Comparison of ENCODE assay signal across 22 mouse cellular contexts in the genomic region with DNA sequence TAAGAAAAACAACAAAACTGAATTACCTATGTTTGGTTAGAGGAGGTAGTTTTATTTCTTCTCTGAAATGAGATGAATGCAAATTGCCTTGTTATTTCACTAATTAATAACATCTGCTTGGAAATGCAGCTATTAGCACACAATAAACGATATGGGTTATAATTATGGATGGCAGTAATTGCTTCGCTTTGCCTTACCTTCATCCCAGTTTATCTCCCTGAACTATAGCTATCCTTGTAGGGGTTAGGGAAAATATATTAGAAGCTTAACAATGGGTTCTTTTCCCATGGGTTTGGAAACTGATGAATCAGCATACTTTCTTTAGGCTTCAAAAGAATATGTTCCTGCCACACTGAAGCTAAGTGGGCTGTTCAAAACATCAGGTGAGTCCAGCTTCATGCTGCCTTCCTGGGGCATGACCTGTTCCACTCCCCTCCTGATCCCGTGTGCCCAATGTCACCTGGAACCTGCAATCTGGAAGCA.
A peak's percentile ranks its signal among the peaks of the same experiment; 100 is the strongest.
DNase-seq lines count a peak whose midpoint lies in the region; ATAC-seq lines count a peak whose summit lies in the region.
"Had no signal": no experiment of that assay in that cellular context is flagged by ENCODE, and none has a peak within 500 bp of the region (broad histone marks: within the 10 kb centered on the region; RNA-seq: fewer than 3 reads in every experiment).

No protein-coding gene starts in this region.

- H3K4me3 ChIP-seq in kidney, embryonic 15.5 days (replicated peaks) = no peak overlapping the region
- H3K4me3 ChIP-seq in liver, embryonic 16.5 days (ENCODE audit: low read depth, low read length) = no peak overlapping the region
- H3K4me3 ChIP-seq in neural tube, embryonic 14.5 days (ENCODE audit: low read depth, low read length) = no peak overlapping the region
- H3K4me3 ChIP-seq: embryonic facial prominence, embryonic 13.5 days; forebrain, embryonic 12.5 days; heart, embryonic 10.5 days had no signal

- no peak overlapping the region for H3K9ac ChIP-seq in kidney, embryonic 15.5 days
- H3K9ac ChIP-seq in liver, embryonic 16.5 days (ENCODE audit: low read depth, low read length) = no peak overlapping the region
- no peak overlapping the region for H3K9ac ChIP-seq in neural tube, embryonic 14.5 days (replicated peaks; ENCODE audit: low read depth, low read length)
- H3K9ac ChIP-seq: embryonic facial prominence, embryonic 13.5 days; forebrain, embryonic 12.5 days had no signal

- no peaks in the 10 kb centered on the region for H3K36me3 ChIP-seq in kidney, embryonic 15.5 days
- H3K36me3 ChIP-seq in liver, embryonic 16.5 days (ENCODE audit: control insufficient read depth, insufficient read depth) = no peaks in the 10 kb centered on the region
- no peaks in the 10 kb centered on the region for H3K36me3 ChIP-seq in neural tube, embryonic 14.5 days (ENCODE audit: control insufficient read depth, insufficient read depth, low read length)
- H3K36me3 ChIP-seq: embryonic facial prominence, embryonic 13.5 days; forebrain, embryonic 12.5 days; heart, embryonic 10.5 days had no signal

- H3K9me3 ChIP-seq in kidney, embryonic 15.5 days (replicated peaks) = no peaks in the 10 kb centered on the region
- no peaks in the 10 kb centered on the region for H3K9me3 ChIP-seq in liver, embryonic 16.5 days (replicated peaks; ENCODE audit: control insufficient read depth, low read length)
- no peaks in the 10 kb centered on the region for H3K9me3 ChIP-seq in neural tube, embryonic 14.5 days (ENCODE audit: control insufficient read depth, low read length)
- H3K9me3 ChIP-seq: embryonic facial prominence, embryonic 13.5 days; forebrain, embryonic 12.5 days; heart, embryonic 10.5 days had no signal

- no peaks in the 10 kb centered on the region for H3K27me3 ChIP-seq in kidney, embryonic 15.5 days
- H3K27me3 ChIP-seq in liver, embryonic 16.5 days (ENCODE audit: control insufficient read depth, insufficient read depth, low read depth, low read length) = no peaks in the 10 kb centered on the region
- no peaks in the 10 kb centered on the region for H3K27me3 ChIP-seq in neural tube, embryonic 14.5 days (ENCODE audit: control insufficient read depth, insufficient read depth, low read length)
- H3K27me3 ChIP-seq: embryonic facial prominence, embryonic 13.5 days; forebrain, embryonic 12.5 days; Patski had no signal

- H3K4me1 ChIP-seq in kidney, embryonic 15.5 days = 0 out of 2 replicates have a peak, but pooled peaks cover 4% of the 10 kb centered on the region
- H3K4me1 ChIP-seq in liver, embryonic 16.5 days (ENCODE audit: control insufficient read depth, low read depth, low read length) = no peaks in the 10 kb centered on the region
- H3K4me1 ChIP-seq in neural tube, embryonic 14.5 days (ENCODE audit: control insufficient read depth, insufficient read depth, low read length) = no peaks in the 10 kb centered on the region
- H3K4me1 ChIP-seq: embryonic facial prominence, embryonic 13.5 days; forebrain, embryonic 12.5 days; heart, embryonic 10.5 days had no signal

- H3K27ac ChIP-seq in kidney, embryonic 15.5 days = peak overlapping the region; percentile 41
- peak overlapping the region; percentile 48; the same call in 1 of the 2 replicates for H3K27ac ChIP-seq in liver, embryonic 16.5 days (ENCODE audit: low read length)
- no peak overlapping the region for H3K27ac ChIP-seq in neural tube, embryonic 14.5 days (ENCODE audit: low read depth, low read length)
- H3K27ac ChIP-seq: embryonic facial prominence, embryonic 13.5 days; forebrain, embryonic 12.5 days; heart, embryonic 10.5 days had no signal

- no peak overlapping the region for H3K4me2 ChIP-seq in kidney, embryonic 15.5 days
- H3K4me2 ChIP-seq in liver, embryonic 16.5 days (ENCODE audit: low read depth, low read length) = no peak overlapping the region
- H3K4me2 ChIP-seq in neural tube, embryonic 14.5 days (ENCODE audit: low read depth, low read length) = no peak overlapping the region
- H3K4me2 ChIP-seq: embryonic facial prominence, embryonic 13.5 days; forebrain, embryonic 12.5 days had no signal

- WGBS in kidney, embryonic 15.5 days = 87% methylated on average over 3 of the region's 3 CpGs
- 64% methylated on average over 3 of the region's 3 CpGs for WGBS in liver, embryonic 16.5 days (ENCODE audit: insufficient replicate concordance)
- WGBS in neural tube, embryonic 14.5 days = 62% methylated on average over 3 of the region's 3 CpGs

- ATAC-seq in kidney, embryonic 15.5 days (replicated peaks; ENCODE audit: low FRiP score) = no peak
- no peak for ATAC-seq in liver, embryonic 16.5 days (ENCODE audit: low read depth)
- peak; percentile 74; the same call in 1 of the 2 replicates for ATAC-seq in neural tube, embryonic 14.5 days (ENCODE audit: low read depth)
- ATAC-seq: activated CD4-positive, CD25-positive, alpha-beta regulatory T cell, adult 4 months; CD4-positive, CD25-positive, alpha-beta regulatory T cell, adult 4 months; forebrain, embryonic 16.5 days; Patski had no signal

- no peak for DNase-seq in kidney, adult 18-20 months
- no peak for DNase-seq in liver
- DNase-seq in neural tube, embryonic 10.5 days (ENCODE audit: extremely low spot score, low spot score) = no peak
- no peak for DNase-seq in right cerebral cortex, postnatal 4 days
- DNase-seq: B cell, adult 2 months; cerebellum, adult 18-20 months; cerebellum, adult 9-11 months; cerebellum, postnatal 36 days; gastrocnemius, postnatal 10 days; heart, adult 18-20 months; heart, postnatal 10 days; heart, postnatal 4 days had no signal
